Mouse (Mus musculus) intestine, embryonic 14.5 days (tissue): ENCODE data around the gene Bmp6. TPM values are rescaled to one million over a fixed set of nuclear protein-coding genes. Genes with fewer than 3 reads are reported as not detected.

Experiments used
- ATAC-seq: fragments of 200-750 bp; cut with Nextera tagmentation; replicated peaks from 2 replicates; pipeline ENCODE4 v1.8.0; 2017; ENCODE audit warnings: low read depth, moderate number of reproducible peaks, moderate TSS enrichment, moderate library complexity; ENCODE audit not compliant: low FRiP score, low TSS enrichment
- DNase-seq: peaks from one replicate; pipeline ENCODE4 v3.0.0-alpha.2; 2018; ENCODE audit warnings: low spot score
- H3K27ac ChIP-seq: fragments of 300-500 bp; sonication (generic); 2 replicates; pipeline ENCODE4 v1.5.1; 2014; ENCODE audit warnings: low read depth, mild to moderate bottlenecking, control low read depth
- H3K27me3 ChIP-seq: fragments of 300-500 bp; sonication (generic); replicated peaks from 2 replicates; pipeline ENCODE4 v1.6.1; 2014; ENCODE audit warnings: low read length, control low read depth; ENCODE audit not compliant: control insufficient read depth, insufficient read depth
- H3K36me3 ChIP-seq: fragments of 300-500 bp; sonication (generic); 2 replicates; pipeline ENCODE4 v1.6.1; 2014; ENCODE audit warnings: low read length, control low read depth; ENCODE audit not compliant: control insufficient read depth, insufficient read depth
- H3K4me1 ChIP-seq: fragments of 300-500 bp; sonication (generic); replicated peaks from 2 replicates; pipeline ENCODE4 v1.6.1; 2014; ENCODE audit warnings: low read length, control low read depth, mixed read lengths; ENCODE audit not compliant: control insufficient read depth, insufficient read depth
- H3K4me2 ChIP-seq: fragments of 300-500 bp; sonication (generic); 2 replicates; pipeline ENCODE4 v1.6.1; 2014; ENCODE audit warnings: low read length
- H3K4me3 ChIP-seq: fragments of 300-500 bp; sonication (generic); 2 replicates; pipeline ENCODE4 v1.5.1; 2014; ENCODE audit warnings: low read depth, low read length, control low read depth, mixed read lengths
- H3K9ac ChIP-seq: fragments of 300-500 bp; sonication (generic); 2 replicates; pipeline ENCODE4 v1.6.1; 2014; ENCODE audit warnings: mild to moderate bottlenecking, low read length
- H3K9me3 ChIP-seq: fragments of 300-500 bp; sonication (generic); 2 replicates; pipeline ENCODE4 v1.6.1; 2016; ENCODE audit warnings: low read length, control low read depth; ENCODE audit not compliant: control insufficient read depth
- WGBS: fragments of 180-500 bp; shearing (Covaris S2); extraction: QIAGEN DNeasy Blood & Tissue Kit; methylation state at CpG from one replicate; pipeline ENCODE4 v1.1.7; 2014; 5-methylcytosine and 5-hydroxymethylcytosine counted together
- polyA plus RNA-seq: library from polyadenylated mRNA; unstranded; fragments of >200 nt; fragmentation: Nextera tagmentation; extraction: Ambion mirVana; gene quantifications from 2 replicates; pipeline ENCODE4 v1.2.1, GENCODE M21; 2014

The Bmp6 gene
- polyA plus RNA-seq, 1 experiment from 2014 or later, result 1.9 TPM

DNA sequence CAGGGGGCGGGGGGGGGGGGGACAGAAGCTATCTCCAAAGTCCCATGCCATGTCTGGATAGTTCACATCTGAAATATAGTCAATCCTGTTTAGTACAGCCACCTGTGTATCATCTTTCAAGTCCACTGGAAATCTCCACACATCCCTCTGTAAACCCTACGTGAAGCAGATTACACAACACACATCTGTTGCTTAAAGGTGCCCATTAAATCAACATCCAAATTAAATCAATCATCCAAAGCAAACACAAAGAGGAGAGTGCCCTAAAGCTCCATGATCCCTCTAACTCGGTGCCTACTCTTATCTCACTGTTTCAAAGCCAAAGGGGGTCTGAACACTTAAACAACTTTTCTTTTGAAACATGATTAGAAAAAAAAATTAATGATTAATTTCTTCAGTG, 151.8 kb downstream of the Bmp6 start:
- Histone ChIP-seq H3K4me1 (no peaks in the 10 kb centered on the region), H3K9ac (no peak overlapping the region), H3K4me2 (no peak overlapping the region), H3K36me3 (peaks cover 20% of the 10 kb centered on the region), H3K4me3 (no peak overlapping the region), H3K9me3 (no peaks in the 10 kb centered on the region), H3K27ac (no peak overlapping the region), H3K27me3 (no peaks in the 10 kb centered on the region)
- 47% methylated on average over 3 of the region's 3 CpGs for WGBS
- ATAC-seq (no peak), DNase-seq (no peak)

DNA sequence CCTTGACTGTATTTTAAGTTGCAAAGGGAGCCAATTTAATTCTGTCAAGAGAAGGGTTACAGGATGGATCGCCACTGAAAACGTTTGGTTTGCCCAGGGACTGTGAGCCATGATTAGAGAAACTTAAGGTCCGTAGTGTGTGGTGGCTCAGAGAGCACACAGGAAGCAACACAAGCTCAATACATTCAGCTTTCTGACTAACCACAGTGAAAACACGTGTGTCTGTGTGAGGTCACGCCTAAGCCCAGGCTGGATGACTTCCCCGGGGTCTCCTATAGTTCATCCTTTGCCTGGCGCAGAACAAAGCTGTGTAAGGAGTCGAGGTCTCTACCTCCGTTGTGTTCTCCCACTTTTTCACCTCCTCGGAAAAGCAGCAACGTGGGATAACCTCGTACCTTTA, 156.4 kb downstream of the Bmp6 start:
- 92% methylated on average over 12 of the region's 12 CpGs for WGBS
- H3K36me3 ChIP-seq, result peaks cover 65% of the 10 kb centered on the region
- H3K9ac ChIP-seq, result no peak overlapping the region

DNA sequence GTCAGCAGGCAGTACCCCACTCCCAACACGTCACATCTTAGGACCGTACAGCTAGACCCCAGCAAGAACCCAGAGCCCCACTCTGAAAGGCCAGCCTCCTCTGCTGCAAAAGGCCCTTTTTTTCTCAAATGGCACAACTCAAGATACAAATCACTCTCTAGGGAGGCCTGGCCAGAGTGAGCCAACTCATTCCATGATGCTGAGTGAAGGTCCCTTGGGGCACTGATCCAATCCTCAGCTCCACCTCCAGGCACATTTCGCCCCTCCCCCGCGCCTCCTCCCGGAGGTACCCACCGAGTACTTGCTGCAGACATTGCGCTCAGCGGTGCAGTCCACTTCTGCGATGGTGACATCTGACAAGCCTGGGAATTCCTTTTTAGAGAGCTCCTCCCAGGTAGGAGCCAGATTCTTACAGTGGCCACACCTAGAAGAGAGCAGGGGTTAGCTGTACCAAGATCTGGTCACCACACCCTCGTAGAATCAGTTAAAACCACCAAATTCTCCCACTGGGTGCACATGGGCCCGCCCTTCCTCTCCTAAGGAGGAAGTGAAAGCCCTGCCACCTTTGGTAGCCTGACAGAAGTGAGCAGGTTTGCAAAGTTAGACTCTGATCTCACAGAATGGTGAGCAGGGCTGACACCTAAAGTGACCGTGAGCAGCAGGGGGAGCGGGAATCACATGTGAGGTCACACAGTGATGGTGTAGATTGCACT, 158.4 kb downstream of the Bmp6 start:
- H3K9me3 ChIP-seq, result no peaks in the 10 kb centered on the region
- no peak overlapping the region for H3K27ac ChIP-seq
- no peak overlapping the region for H3K4me2 ChIP-seq
- DNase-seq, result no peak
- H3K4me3 ChIP-seq, result no peak overlapping the region
- peaks cover 85% of the 10 kb centered on the region for H3K36me3 ChIP-seq
- no peaks in the 10 kb centered on the region for H3K27me3 ChIP-seq
- no peaks in the 10 kb centered on the region for H3K4me1 ChIP-seq
- 90% methylated on average over 14 of the region's 14 CpGs for WGBS
- no peak overlapping the region for H3K9ac ChIP-seq
- ATAC-seq, result no peak

More for the DNA sequence above, 156.4 kb downstream of the Bmp6 start:
- Histone ChIP-seq H3K4me2 (no peak overlapping the region), H3K27ac (no peak overlapping the region), H3K9me3 (no peaks in the 10 kb centered on the region), H3K27me3 (no peaks in the 10 kb centered on the region), H3K4me1 (no peaks in the 10 kb centered on the region), H3K4me3 (no peak overlapping the region)
- DNase-seq (no peak), ATAC-seq (no peak)

GRCm38 (mm10) chr13:38506320-38506719, 161.4 kb downstream of the Bmp6 start:
- ATAC-seq (no peak), DNase-seq (peak; percentile 63)
- Histone ChIP-seq H3K9me3 (no peaks in the 10 kb centered on the region), H3K27ac (no peak overlapping the region), H3K4me1 (no peaks in the 10 kb centered on the region), H3K27me3 (no peaks in the 10 kb centered on the region), H3K4me3 (no peak overlapping the region), H3K4me2 (no peak overlapping the region), H3K9ac (no peak overlapping the region), H3K36me3 (peaks cover 94% of the 10 kb centered on the region)
- 83% methylated on average over 8 of the region's 8 CpGs for WGBS

- Histone ChIP-seq H3K9ac (no peak overlapping the region), H3K4me3 (no peak overlapping the region), H3K9me3 (no peaks in the 10 kb centered on the region), H3K4me1 (no peaks in the 10 kb centered on the region), H3K36me3 (peaks cover 94% of the 10 kb centered on the region), H3K27ac (no peak overlapping the region), H3K27me3 (no peaks in the 10 kb centered on the region), H3K4me2 (no peak overlapping the region)
- ATAC-seq (no peak), DNase-seq (no peak)
- WGBS, result 96% methylated on average over 10 of the region's 10 CpGs
Observed at GRCm38 (mm10) chr13:38506936-38507335, 162.0 kb downstream of the Bmp6 start.

DNA sequence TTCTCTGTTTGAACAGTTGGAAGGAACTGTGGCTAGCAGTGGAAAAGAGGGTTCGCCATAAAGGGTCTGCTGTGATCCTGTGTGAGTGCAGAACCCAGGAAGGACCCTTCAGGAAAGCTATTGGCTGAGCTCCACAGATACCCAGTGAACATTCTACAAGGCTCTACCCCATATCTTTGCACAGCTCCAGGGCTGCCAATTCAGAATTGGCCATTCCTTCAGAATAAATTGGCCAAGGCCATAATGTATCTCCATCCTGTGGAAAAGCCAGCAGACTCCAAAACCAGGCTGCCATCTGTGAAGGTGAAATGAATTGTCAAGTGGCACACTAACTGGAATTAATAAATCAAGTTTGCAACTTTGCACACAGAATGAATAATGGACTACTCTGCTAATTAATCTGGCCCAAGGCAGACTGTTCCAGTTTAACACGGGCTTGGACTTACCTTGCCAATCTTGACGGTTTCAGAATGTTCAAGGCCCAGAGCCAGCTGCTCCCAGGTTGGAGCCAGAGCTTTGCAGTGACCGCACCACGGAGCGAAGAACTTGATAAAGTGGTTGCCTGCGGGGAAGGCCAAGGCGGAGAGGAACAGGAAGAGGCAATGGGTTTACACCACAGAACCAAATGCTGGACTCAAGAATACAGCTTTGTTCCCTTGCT, 164.9 kb downstream of the Bmp6 start:
- Histone ChIP-seq H3K27ac (no peak overlapping the region), H3K4me1 (no peaks in the 10 kb centered on the region), H3K9ac (no peak overlapping the region), H3K4me2 (no peak overlapping the region), H3K4me3 (no peak overlapping the region), H3K9me3 (no peaks in the 10 kb centered on the region), H3K27me3 (no peaks in the 10 kb centered on the region), H3K36me3 (peaks cover 94% of the 10 kb centered on the region)
- 93% methylated on average over 8 of the region's 8 CpGs for WGBS
- ATAC-seq (no peak), DNase-seq (no peak)

DNA sequence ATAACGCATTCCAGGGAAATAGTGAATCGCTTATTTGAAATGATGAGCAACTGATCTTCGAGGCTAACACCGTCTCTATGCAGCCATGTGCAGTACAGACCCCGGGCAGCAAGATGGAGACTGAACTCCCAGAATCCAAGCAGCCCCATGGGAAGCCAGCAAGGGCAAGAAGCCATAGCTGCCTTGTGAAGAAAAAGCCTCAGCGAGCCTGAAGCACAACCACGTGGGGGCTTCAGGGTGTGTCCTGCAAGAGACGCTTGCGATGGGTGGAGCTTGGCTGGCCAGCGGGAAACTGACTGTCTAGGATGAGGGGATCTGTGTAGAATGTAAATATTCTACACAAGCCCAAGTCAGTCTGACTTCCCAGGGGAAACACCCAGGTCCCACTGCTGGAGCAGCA, 167.1 kb downstream of the Bmp6 start:
- peaks cover 90% of the 10 kb centered on the region for H3K36me3 ChIP-seq
- 82% methylated on average over 10 of the region's 10 CpGs for WGBS

GRCm38 (mm10) chr13:38513921-38514320, 169.0 kb downstream of the Bmp6 start:
- H3K4me3 ChIP-seq, result no peak overlapping the region
- ATAC-seq (no peak), DNase-seq (no peak)
- H3K9ac ChIP-seq, result no peak overlapping the region
- H3K27ac ChIP-seq, result no peak overlapping the region
- H3K27me3 ChIP-seq, result no peaks in the 10 kb centered on the region
- H3K4me1 ChIP-seq, result no peaks in the 10 kb centered on the region
- no peak overlapping the region for H3K4me2 ChIP-seq
- H3K36me3 ChIP-seq, result peaks cover 92% of the 10 kb centered on the region
- WGBS, result 93% methylated on average over 7 of the region's 7 CpGs
- no peaks in the 10 kb centered on the region for H3K9me3 ChIP-seq

More for the DNA sequence above, 167.1 kb downstream of the Bmp6 start:
- no peaks in the 10 kb centered on the region for H3K27me3 ChIP-seq
- no peaks in the 10 kb centered on the region for H3K9me3 ChIP-seq
- H3K4me3 ChIP-seq, result no peak overlapping the region
- no peak for DNase-seq
- H3K4me1 ChIP-seq, result no peaks in the 10 kb centered on the region
- no peak for ATAC-seq
- no peak overlapping the region for H3K4me2 ChIP-seq
- H3K27ac ChIP-seq, result no peak overlapping the region
- H3K9ac ChIP-seq, result no peak overlapping the region

- H3K27me3 ChIP-seq, result no peaks in the 10 kb centered on the region
- ATAC-seq (0 out of 2 replicates have a peak, but pooled peaks have one; percentile 47), DNase-seq (no peak)
- H3K4me1 ChIP-seq, result no peaks in the 10 kb centered on the region
- WGBS, result 73% methylated on average over 2 of the region's 2 CpGs
- no peak overlapping the region for H3K27ac ChIP-seq
- no peaks in the 10 kb centered on the region for H3K9me3 ChIP-seq
- no peak overlapping the region for H3K4me3 ChIP-seq
- H3K4me2 ChIP-seq, result no peak overlapping the region
- H3K9ac ChIP-seq, result no peak overlapping the region
- peaks cover 92% of the 10 kb centered on the region for H3K36me3 ChIP-seq
Observed at GRCm38 (mm10) chr13:38515431-38515830, 170.5 kb downstream of the Bmp6 start.
